Mouse (Mus musculus) neural tube, embryonic 11.5 days (tissue): ENCODE data around the gene Man2a2. TPM values are rescaled to one million over a fixed set of nuclear protein-coding genes. Genes with fewer than 3 reads are reported as not detected.
"Not testable (repeated sequence)": the region's sequence is repeated elsewhere in the genome, so short reads cannot be mapped to it uniquely, and the experiment has no call there.

Experiments used
- ATAC-seq: fragments of 200-750 bp; cut with Nextera tagmentation; 2 replicates; pipeline ENCODE4 v1.8.0; 2017; ENCODE audit warnings: moderate number of reproducible peaks, mild to moderate bottlenecking, moderate TSS enrichment, moderate library complexity; ENCODE audit not compliant: insufficient read depth, low FRiP score, low TSS enrichment
- DNase-seq: peaks from one replicate; pipeline ENCODE4 v3.0.0-alpha.2; 2015; ENCODE audit warnings: low spot score
- H3K27ac ChIP-seq: fragments of 300-500 bp; sonication (generic); 2 replicates; pipeline ENCODE4 v1.5.1; 2014; ENCODE audit warnings: low read depth, mild to moderate bottlenecking, low read length
- H3K27me3 ChIP-seq: fragments of 300-500 bp; sonication (generic); 2 replicates; pipeline ENCODE4 v1.6.1; 2014; ENCODE audit warnings: mild to moderate bottlenecking, low read length, mixed read lengths; ENCODE audit not compliant: control insufficient read depth, insufficient read depth
- H3K36me3 ChIP-seq: fragments of 300-500 bp; sonication (generic); 2 replicates; pipeline ENCODE4 v1.6.1; 2014; ENCODE audit warnings: mild to moderate bottlenecking, low read length, moderate library complexity, mixed read lengths; ENCODE audit not compliant: control insufficient read depth, insufficient read depth
- H3K4me1 ChIP-seq: fragments of 300-500 bp; sonication (generic); 2 replicates; pipeline ENCODE4 v1.6.1; 2014; ENCODE audit warnings: low read length, mixed read lengths; ENCODE audit not compliant: control insufficient read depth, insufficient read depth
- H3K4me2 ChIP-seq: fragments of 300-500 bp; sonication (generic); 2 replicates; pipeline ENCODE4 v1.6.1; 2014; ENCODE audit warnings: low read depth, mild to moderate bottlenecking, moderate library complexity
- H3K4me3 ChIP-seq: fragments of 300-500 bp; sonication (generic); 2 replicates; pipeline ENCODE4 v1.5.1; 2014; ENCODE audit warnings: low read depth, low read length
- H3K9ac ChIP-seq: fragments of 300-500 bp; sonication (generic); 2 replicates; pipeline ENCODE4 v1.6.1; 2014; ENCODE audit warnings: mild to moderate bottlenecking, low read length
- H3K9me3 ChIP-seq: fragments of 300-500 bp; sonication (generic); 2 replicates; pipeline ENCODE4 v1.6.1; 2016; ENCODE audit warnings: low read length; ENCODE audit not compliant: control insufficient read depth
- WGBS: fragments of 180-500 bp; shearing (Covaris S2); extraction: QIAGEN DNeasy Blood & Tissue Kit; methylation state at CpG from one replicate; pipeline ENCODE4 v1.1.7; 2014; 5-methylcytosine and 5-hydroxymethylcytosine counted together
- polyA plus RNA-seq: library from polyadenylated mRNA; unstranded; fragments of >200 nt; fragmentation: Nextera tagmentation; extraction: Ambion mirVana; gene quantifications from 2 replicates; pipeline ENCODE4 v1.2.1, GENCODE M21; 2014

The Man2a2 gene
- polyA plus RNA-seq, 1 experiment from 2014 or later = 9.7 TPM

GRCm38 (mm10) chr7:80326076-80326475, 45.1 kb downstream of the Man2a2 start:
- Histone ChIP-seq H3K4me3 (no peak overlapping the region), H3K4me2 (no peak overlapping the region), H3K9me3 (no peaks in the 10 kb centered on the region), H3K4me1 (peaks cover 9% of the 10 kb centered on the region), H3K27ac (no peak overlapping the region), H3K27me3 (no peaks in the 10 kb centered on the region), H3K9ac (no peak overlapping the region), H3K36me3 (peaks cover 23% of the 10 kb centered on the region)
- whole genome bisulfite sequencing = 96% methylated on average over 19 of the region's 19 CpGs
- DNase-seq (no peak), ATAC-seq (no peak)

DNA sequence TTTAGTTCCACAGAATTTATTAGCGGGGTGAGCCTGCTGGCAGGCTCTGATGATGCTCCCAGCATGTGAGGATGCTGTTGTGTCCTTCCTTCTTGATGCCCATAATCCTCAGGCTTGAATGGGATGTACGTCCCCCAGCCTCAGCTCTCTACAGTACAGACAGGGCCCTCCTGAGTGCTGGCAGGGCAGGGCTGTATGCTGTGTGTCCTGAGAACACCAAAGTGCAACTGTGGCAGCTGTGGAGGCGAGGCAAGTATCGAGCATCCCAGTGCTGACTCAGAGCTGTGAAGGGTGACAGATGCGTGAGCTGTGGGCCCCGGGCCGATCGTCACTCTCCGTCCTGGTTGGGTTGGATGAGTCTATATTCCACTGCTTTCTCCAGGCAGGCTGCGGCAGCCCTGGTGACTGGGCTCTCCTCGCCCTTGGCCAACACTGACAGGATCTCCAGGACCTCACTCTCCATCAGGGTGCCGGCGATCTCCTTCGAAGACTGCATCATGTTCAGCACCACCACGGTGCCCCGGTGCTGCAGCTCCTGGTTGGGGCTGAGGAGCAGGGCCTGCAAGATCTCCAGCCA, 45.8 kb downstream of the Man2a2 start:
- H3K4me1 ChIP-seq = peaks cover 9% of the 10 kb centered on the region
- peaks cover 24% of the 10 kb centered on the region for H3K36me3 ChIP-seq
- DNase-seq (no peak), ATAC-seq (no peak)
- H3K27me3 ChIP-seq = no peaks in the 10 kb centered on the region
- WGBS = 93% methylated on average over 16 of the region's 16 CpGs
- no peak overlapping the region for H3K9ac ChIP-seq
- H3K4me3 ChIP-seq = no peak overlapping the region
- H3K9me3 ChIP-seq = no peaks in the 10 kb centered on the region
- H3K4me2 ChIP-seq = no peak overlapping the region
- H3K27ac ChIP-seq = no peak overlapping the region

GRCm38 (mm10) chr7:80324816-80325119, 46.4 kb downstream of the Man2a2 start:
- H3K4me1 ChIP-seq, H3K27me3 ChIP-seq, H3K9me3 ChIP-seq, DNase-seq, ATAC-seq, H3K9ac ChIP-seq, H3K27ac ChIP-seq: not testable (repeated sequence)
- 64% methylated on average over 4 of the region's 5 CpGs for WGBS
- Histone ChIP-seq H3K36me3 (peaks cover 24% of the 10 kb centered on the region), H3K4me3 (peak overlapping the region; percentile 55; the same call in 1 of the 2 replicates), H3K4me2 (peak overlapping the region; percentile 83)

DNA sequence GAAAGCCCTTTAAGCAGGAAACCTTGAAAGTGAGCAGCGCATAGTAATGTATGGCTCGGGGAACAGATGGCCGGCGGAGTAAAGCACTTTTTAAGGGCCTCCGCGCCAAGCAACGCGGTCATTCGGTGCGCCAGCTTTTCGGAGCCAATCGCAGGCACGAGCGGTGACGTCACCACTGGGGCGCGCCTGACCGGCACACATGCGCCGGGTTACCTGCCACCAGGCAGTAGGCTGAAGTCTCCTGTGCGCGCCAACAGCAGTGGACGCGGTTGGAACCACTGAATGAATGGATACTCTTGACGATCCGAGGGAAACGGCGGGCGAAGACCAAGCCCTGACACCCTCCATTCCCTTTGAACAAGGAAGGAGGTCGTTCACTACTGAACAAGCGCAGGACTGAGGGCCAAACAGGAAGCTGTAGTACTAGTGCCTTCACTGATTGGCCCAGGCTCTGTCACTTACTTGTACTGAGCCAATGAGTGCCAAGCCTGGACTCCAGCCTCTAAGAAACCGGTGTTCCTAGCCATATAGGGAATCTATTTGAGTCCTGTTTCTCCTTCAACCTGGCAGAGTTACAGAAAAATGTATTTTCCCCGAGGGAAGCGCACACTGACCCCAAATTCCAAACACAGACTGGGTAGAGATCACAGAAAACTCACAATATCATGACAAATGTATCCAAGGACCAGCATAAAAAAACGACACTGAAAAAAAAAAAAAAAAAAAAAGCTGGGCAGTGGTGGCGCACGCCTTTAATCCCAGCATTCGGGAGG, 46.9 kb downstream of the Man2a2 start, which contains the start of gene Rccd1:
Gene Rccd1 (minus strand): TSS at position 412 of the 773 bp plus-strand sequence.
- peak within 1 kb of the TSS; percentile 83 for H3K4me2 ChIP-seq
- H3K9me3 ChIP-seq = no peaks in the 10 kb centered on the region
- H3K27ac ChIP-seq = peak within 1 kb of the TSS; percentile 69
- peaks cover 9% of the 10 kb centered on the region for H3K4me1 ChIP-seq
- 3% methylated on average over 38 of the region's 38 CpGs for WGBS
- DNase-seq (peak; percentile 96), ATAC-seq (peak; percentile 99)
- peaks cover 21% of the 10 kb centered on the region for H3K36me3 ChIP-seq
- peak within 1 kb of the TSS; percentile 55 for H3K4me3 ChIP-seq
- no peaks in the 10 kb centered on the region for H3K27me3 ChIP-seq
- H3K9ac ChIP-seq = peak within 1 kb of the TSS; percentile 70

GRCm38 (mm10) chr7:80323336-80323735, 47.8 kb downstream of the Man2a2 start:
- WGBS = 23% methylated on average over 8 of the region's 8 CpGs
- H3K4me2 ChIP-seq = peak overlapping the region; percentile 83
- H3K4me1 ChIP-seq = peaks cover 9% of the 10 kb centered on the region
- peaks cover 13% of the 10 kb centered on the region for H3K36me3 ChIP-seq
- peak overlapping the region; percentile 70 for H3K9ac ChIP-seq
- peak overlapping the region; percentile 55 for H3K4me3 ChIP-seq
- no peak for ATAC-seq
- DNase-seq = no peak
- H3K9me3 ChIP-seq = no peaks in the 10 kb centered on the region
- H3K27me3 ChIP-seq = no peaks in the 10 kb centered on the region
- no peak overlapping the region; the same call in 1 of the 2 replicates for H3K27ac ChIP-seq

GRCm38 (mm10) chr7:80319846-80320496, 51.2 kb downstream of the Man2a2 start:
- ATAC-seq = no peak
- no peaks in the 10 kb centered on the region for H3K27me3 ChIP-seq
- no peak for DNase-seq
- H3K4me1 ChIP-seq = peaks cover 9% of the 10 kb centered on the region
- H3K36me3 ChIP-seq = peaks cover 6% of the 10 kb centered on the region
- H3K9ac ChIP-seq = no peak overlapping the region
- no peaks in the 10 kb centered on the region for H3K9me3 ChIP-seq
- H3K27ac ChIP-seq = no peak overlapping the region
- 86% methylated on average over 19 of the region's 19 CpGs for WGBS
- no peak overlapping the region for H3K4me3 ChIP-seq
- H3K4me2 ChIP-seq = no peak overlapping the region

- DNase-seq (no peak), ATAC-seq (no peak)
- no peak overlapping the region for H3K4me2 ChIP-seq
- H3K27ac ChIP-seq = no peak overlapping the region
- no peak overlapping the region for H3K4me3 ChIP-seq
- H3K9ac ChIP-seq = no peak overlapping the region
- H3K9me3 ChIP-seq = no peaks in the 10 kb centered on the region
- H3K27me3 ChIP-seq = no peaks in the 10 kb centered on the region
- 94% methylated on average over 4 of the region's 4 CpGs for WGBS
- peaks cover 15% of the 10 kb centered on the region for H3K36me3 ChIP-seq
- H3K4me1 ChIP-seq = peaks cover 9% of the 10 kb centered on the region
Observed at GRCm38 (mm10) chr7:80318670-80319069, 52.5 kb downstream of the Man2a2 start.

GRCm38 (mm10) chr7:80317439-80318115, 53.6 kb downstream of the Man2a2 start:
- H3K27ac ChIP-seq = no peak overlapping the region
- DNase-seq (no peak), ATAC-seq (no peak)
- H3K27me3 ChIP-seq = no peaks in the 10 kb centered on the region
- no peak overlapping the region for H3K9ac ChIP-seq
- peaks cover 18% of the 10 kb centered on the region for H3K36me3 ChIP-seq
- H3K4me2 ChIP-seq = no peak overlapping the region
- no peak overlapping the region for H3K4me3 ChIP-seq
- no peaks in the 10 kb centered on the region; the same call in 1 of the 2 replicates for H3K4me1 ChIP-seq
- no peaks in the 10 kb centered on the region for H3K9me3 ChIP-seq
- WGBS = 87% methylated on average over 1 of the region's 1 CpGs
